Mouse (Mus musculus) hindbrain, embryonic 13.5 days (tissue): Measurements from ENCODE around the gene Tmem221. TPM values are rescaled to one million over a fixed set of nuclear protein-coding genes. Genes with fewer than 3 reads are reported as not detected.

Experiments used
- ATAC-seq: fragments of 200-750 bp; cut with Nextera tagmentation; 2 replicates; pipeline ENCODE4 v1.8.0; 2017; ENCODE audit warnings: moderate TSS enrichment; ENCODE audit not compliant: low FRiP score
- H3K27ac ChIP-seq: fragments of 300-500 bp; sonication (generic); 2 replicates; pipeline ENCODE4 v1.5.1; 2015; ENCODE audit warnings: inconsistent platforms, mild to moderate bottlenecking, moderate library complexity
- H3K27me3 ChIP-seq: fragments of 300-500 bp; sonication (generic); 2 replicates; pipeline ENCODE4 v1.6.1; 2015; ENCODE audit warnings: mild to moderate bottlenecking, inconsistent platforms
- H3K36me3 ChIP-seq: fragments of 300-500 bp; sonication (generic); 2 replicates; pipeline ENCODE4 v1.6.1; 2015; ENCODE audit warnings: mild to moderate bottlenecking, inconsistent platforms
- H3K4me1 ChIP-seq: fragments of 300-500 bp; sonication (generic); replicated peaks from 2 replicates; pipeline ENCODE4 v1.6.1; 2015; ENCODE audit warnings: inconsistent platforms
- H3K4me2 ChIP-seq: fragments of 300-500 bp; sonication (generic); 2 replicates; pipeline ENCODE4 v1.6.1; 2015; ENCODE audit warnings: inconsistent platforms, mild to moderate bottlenecking, moderate library complexity
- H3K4me3 ChIP-seq: fragments of 300-500 bp; sonication (generic); 2 replicates; pipeline ENCODE4 v1.5.1; 2015; ENCODE audit warnings: mild to moderate bottlenecking, inconsistent platforms
- H3K9ac ChIP-seq: fragments of 300-500 bp; sonication (generic); 2 replicates; pipeline ENCODE4 v1.6.1; 2015; ENCODE audit warnings: mild to moderate bottlenecking, inconsistent platforms
- H3K9me3 ChIP-seq: fragments of 300-500 bp; sonication (generic); 2 replicates; pipeline ENCODE4 v1.6.1; 2016; ENCODE audit warnings: inconsistent platforms
- WGBS: fragments of 180-500 bp; shearing (Covaris S2); methylation state at CpG from one replicate; pipeline ENCODE4 v1.1.7; 2015; 5-methylcytosine and 5-hydroxymethylcytosine counted together
- polyA plus RNA-seq: library from polyadenylated mRNA; unstranded; fragments of >200 nt; fragmentation: Nextera tagmentation; extraction: Ambion mirVana; gene quantifications from 2 replicates; pipeline ENCODE4 v1.2.1, GENCODE M21; 2015

Gene Tmem221
- polyA plus RNA-seq, 1 experiment from 2014 or later, result 0.19 TPM

DNA sequence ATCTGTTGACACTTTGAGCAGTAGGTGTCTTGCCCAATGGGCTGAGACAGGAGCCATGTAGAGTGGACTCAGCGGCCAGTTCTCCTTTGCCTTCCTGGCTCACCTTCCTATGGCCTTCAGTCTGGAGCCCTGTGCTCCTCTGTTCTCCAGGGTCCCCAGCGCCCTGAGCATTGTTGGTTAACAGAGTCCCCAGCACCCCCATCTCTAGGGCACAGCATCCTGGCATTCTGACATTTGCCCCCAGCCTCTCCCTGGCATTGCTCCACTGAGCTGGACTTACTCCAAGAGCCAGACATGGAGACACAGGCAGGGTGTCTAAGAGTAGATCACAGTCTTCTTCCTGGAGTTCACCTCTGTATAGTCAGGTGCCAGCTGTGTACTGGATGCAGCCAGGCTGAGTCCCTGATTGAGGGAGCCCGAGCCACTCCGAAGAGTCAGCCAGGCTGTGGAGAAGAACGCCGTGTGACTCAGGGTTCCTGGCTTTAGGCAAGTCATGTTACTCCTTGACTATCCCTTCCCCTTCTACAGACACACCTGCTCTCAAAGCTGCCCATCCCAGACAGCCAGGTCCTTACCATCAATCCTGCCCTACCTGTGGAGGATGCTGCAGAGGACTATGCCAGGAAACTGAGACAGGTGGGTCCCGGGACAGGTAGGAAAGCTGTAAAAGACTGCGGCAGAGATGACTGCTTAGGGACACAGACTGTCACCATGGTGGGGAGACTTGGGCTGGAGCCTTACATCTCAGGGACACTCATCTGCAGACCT is 35.1 kb upstream of the Tmem221 start:
- Histone ChIP-seq H3K9ac (peak overlapping the region; percentile 96), H3K4me3 (no peak overlapping the region; the same call in 1 of the 2 replicates)

DNA sequence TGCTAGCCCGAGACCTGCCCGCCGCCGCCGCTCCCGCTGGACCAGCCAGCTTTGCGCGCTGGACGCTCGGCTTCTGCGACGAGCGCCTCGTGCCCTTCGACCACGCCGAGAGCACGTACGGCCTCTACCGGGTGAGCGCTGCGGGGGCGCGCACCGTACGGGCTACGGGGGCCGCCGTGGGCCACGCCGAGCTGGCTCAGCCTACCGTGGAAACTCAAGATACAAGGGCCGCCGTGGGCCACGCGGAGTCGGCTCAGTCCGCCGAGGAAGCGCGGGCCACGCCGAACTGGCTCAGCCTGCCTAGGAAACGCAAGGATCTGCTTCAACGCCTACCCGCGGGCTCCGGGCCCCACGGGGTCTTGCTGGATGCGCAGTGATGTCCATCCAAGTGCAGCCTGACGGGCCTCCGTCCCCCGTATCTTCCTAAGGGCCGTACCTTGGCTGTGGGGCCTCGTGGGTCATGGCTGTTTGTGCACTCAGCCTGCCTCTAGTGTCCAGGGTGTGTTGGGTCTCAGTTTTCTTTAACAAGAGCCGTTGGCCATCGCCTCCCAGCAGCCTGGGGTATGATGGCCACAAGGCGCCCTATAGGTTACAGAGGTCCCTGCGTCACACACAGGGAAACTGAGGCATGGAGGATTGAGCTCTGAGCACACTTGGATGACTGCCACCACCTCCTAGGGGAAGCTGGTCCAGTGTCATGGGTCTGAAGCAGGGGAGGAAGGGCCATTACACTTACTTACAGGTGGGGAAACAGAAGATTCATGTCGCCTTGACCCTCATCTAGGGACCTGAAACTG is 33.9 kb upstream of the Tmem221 start:
- Histone ChIP-seq H3K27ac (peak overlapping the region; percentile 99), H3K4me3 (peak overlapping the region; percentile 66), H3K9me3 (no peaks in the 10 kb centered on the region), H3K9ac (peak overlapping the region; percentile 96), H3K27me3 (no peaks in the 10 kb centered on the region), H3K36me3 (peaks cover 16% of the 10 kb centered on the region; the same call in 1 of the 2 replicates), H3K4me1 (peaks cover 45% of the 10 kb centered on the region), H3K4me2 (peak overlapping the region; percentile 85)
- 5% methylated on average over 60 of the region's 60 CpGs for WGBS
- ATAC-seq, result peak; percentile 76

More for the DNA sequence above, 35.1 kb upstream of the Tmem221 start:
- H3K4me1 ChIP-seq, result peaks cover 45% of the 10 kb centered on the region
- WGBS, result 93% methylated on average over 8 of the region's 8 CpGs
- H3K27me3 ChIP-seq, result no peaks in the 10 kb centered on the region
- H3K36me3 ChIP-seq, result peaks cover 13% of the 10 kb centered on the region; the same call in 1 of the 2 replicates
- ATAC-seq, result no peak
- H3K9me3 ChIP-seq, result no peaks in the 10 kb centered on the region
- peak overlapping the region; percentile 85 for H3K4me2 ChIP-seq
- peak overlapping the region; percentile 99; the same call in 1 of the 2 replicates for H3K27ac ChIP-seq

DNA sequence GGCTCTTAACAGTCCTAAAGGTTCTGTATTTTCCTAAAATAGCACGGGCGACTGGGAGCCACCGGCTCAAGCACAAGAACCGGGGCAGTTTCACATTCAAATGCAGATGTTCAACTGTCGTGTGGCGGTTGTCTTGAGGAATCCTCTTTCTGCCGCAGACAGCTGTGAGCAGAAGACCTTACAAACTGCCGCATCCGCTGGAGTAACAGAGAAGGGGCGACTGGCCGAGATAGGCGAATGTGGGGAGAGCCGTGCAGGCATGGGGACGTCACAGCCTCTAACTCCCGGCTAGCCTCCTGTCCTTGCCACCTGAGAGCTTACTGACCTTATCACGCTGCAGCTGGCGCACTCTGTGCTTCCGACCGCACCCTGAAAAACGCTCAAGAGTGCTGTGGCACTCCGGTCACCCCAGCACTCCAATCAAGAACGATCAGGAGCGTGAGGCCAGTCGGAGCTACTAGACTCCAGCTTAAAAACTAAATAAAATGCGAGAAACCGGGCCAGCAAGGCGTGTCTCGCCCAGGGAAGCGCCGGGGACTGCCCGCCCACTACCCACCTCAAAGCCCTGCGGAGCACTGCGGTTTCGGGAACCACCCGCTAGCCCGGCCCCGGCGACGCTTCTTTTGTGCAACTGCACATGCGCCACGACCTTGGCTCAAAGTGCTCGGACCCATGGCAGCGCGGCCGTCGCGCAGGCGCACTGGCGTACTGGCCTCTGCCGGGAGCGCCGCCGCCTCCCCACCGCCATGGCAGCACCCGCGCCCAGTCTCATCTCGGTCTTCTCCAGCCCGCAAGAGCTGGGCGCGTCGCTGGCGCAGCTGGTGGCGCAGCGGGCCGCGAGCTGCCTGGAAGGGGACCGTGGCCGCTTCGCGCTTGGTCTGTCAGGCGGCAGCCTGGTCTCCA is 33.1 kb upstream of the Tmem221 start, which contains the start of gene Pgls:
Pgls (plus strand) TSS at position 706 of the 903 bp plus-strand sequence.
- Histone ChIP-seq H3K4me2 (peak within 1 kb of the TSS; percentile 85), H3K9ac (peak within 1 kb of the TSS; percentile 96), H3K4me3 (peak within 1 kb of the TSS; percentile 66), H3K9me3 (no peaks in the 10 kb centered on the region), H3K27me3 (no peaks in the 10 kb centered on the region), H3K27ac (peak within 1 kb of the TSS; percentile 99), H3K4me1 (peaks cover 40% of the 10 kb centered on the region), H3K36me3 (peaks cover 24% of the 10 kb centered on the region)
- ATAC-seq, result peak; percentile 83
- under 1% methylated on average over 71 of the region's 71 CpGs for WGBS

DNA sequence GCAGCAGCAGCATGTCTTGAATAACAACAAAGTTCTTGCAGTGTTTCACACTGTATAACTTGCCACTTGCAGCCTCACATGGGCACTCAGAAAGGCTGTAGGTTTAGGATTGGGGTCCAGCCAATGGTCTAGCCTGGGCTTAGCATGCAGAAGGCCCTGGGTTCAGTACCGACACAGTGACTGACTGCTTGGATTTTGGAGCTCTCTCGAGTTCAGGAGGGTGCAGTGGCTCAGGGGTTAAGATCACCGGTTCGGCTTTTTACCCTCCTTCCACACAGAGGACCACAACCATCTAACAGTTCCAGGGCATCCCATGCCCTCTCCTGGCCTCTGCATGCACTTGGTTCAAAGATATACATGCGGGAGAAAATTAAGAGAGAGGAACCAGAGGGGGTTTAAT is 32.3 kb upstream of the Tmem221 start:
- no peaks in the 10 kb centered on the region for H3K9me3 ChIP-seq
- H3K27ac ChIP-seq, result peak overlapping the region; percentile 99
- H3K36me3 ChIP-seq, result peaks cover 29% of the 10 kb centered on the region
- H3K4me1 ChIP-seq, result peaks cover 34% of the 10 kb centered on the region
- no peaks in the 10 kb centered on the region for H3K27me3 ChIP-seq
- H3K4me2 ChIP-seq, result peak overlapping the region; percentile 85
- peak overlapping the region; percentile 66 for H3K4me3 ChIP-seq
- peak overlapping the region; percentile 96 for H3K9ac ChIP-seq
- no peak for ATAC-seq
- 26% methylated on average over 5 of the region's 5 CpGs for WGBS

DNA sequence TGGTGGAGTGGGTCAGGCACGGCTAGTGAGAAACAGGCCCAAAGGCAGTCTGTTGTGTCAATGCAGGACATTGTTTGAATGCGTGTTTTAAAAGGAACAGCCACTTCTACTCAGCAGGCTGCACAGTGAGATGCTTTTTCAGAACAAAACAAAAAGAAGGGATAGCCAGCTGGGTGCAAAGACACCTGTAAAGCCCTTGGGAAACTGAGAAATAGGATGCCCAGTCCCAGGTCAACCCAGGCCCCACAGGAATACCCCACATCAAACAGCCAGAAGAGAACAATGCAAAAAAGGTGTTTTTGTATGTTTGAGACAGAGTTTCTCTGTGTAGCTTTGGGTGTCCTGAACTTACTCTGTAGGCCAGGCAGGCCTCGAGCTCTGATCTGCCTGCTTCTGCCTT is 30.1 kb upstream of the Tmem221 start:
- WGBS, result 74% methylated on average over 3 of the region's 3 CpGs
- ATAC-seq, result no peak
- H3K4me2 ChIP-seq, result no peak overlapping the region
- no peaks in the 10 kb centered on the region for H3K27me3 ChIP-seq
- H3K36me3 ChIP-seq, result peaks cover 39% of the 10 kb centered on the region
- no peak overlapping the region for H3K27ac ChIP-seq
- H3K4me1 ChIP-seq, result peaks cover 25% of the 10 kb centered on the region
- H3K9ac ChIP-seq, result no peak overlapping the region
- H3K9me3 ChIP-seq, result no peaks in the 10 kb centered on the region
- no peak overlapping the region for H3K4me3 ChIP-seq

DNA sequence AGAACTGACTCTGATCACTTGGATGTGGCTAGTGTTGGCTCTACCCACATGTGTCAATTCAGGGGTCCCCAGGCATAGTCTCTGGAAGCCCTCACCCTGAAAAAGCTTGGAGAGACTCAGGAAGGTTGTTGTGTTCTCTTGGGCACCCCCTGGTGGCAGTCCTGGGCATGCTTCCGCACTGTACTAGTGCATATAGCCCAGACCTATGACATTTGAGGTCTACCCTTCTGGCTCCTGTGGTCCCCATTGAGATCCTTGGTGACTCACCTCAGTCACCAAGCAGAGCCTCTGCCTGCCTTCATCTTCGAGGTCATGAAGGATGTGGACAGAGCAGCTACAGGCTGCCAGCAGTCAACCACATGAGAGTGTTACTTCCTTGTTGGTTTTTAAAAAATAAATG is 28.2 kb upstream of the Tmem221 start:
- no peak for ATAC-seq
- WGBS, result 78% methylated on average over 2 of the region's 2 CpGs
- H3K4me1 ChIP-seq, result peaks cover 12% of the 10 kb centered on the region

DNA sequence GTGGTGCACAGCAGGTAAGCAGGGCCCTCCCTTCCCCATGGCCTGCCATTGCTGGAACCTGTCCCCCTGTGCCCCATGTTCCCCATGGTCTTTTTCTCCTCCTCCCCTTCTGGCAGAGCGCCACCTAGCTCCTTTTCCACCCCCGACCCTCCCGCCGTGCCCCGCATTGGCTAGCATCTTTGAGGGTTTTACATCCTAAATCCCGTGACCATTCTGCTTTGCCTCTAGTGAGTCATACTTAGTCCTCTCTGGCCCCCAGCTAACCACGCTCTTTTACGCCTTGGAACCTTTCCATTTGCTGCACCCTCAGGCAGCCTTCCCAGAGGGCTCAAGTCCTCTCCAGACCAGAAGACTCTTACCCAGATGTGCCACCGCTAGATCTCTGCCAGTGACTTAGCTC is 21.5 kb upstream of the Tmem221 start:
- no peak overlapping the region for H3K27ac ChIP-seq
- H3K4me1 ChIP-seq, result peaks cover 13% of the 10 kb centered on the region
- H3K9ac ChIP-seq, result no peak overlapping the region
- no peak overlapping the region for H3K4me3 ChIP-seq
- no peak overlapping the region for H3K4me2 ChIP-seq
- peaks cover 13% of the 10 kb centered on the region; the same call in 1 of the 2 replicates for H3K27me3 ChIP-seq
- WGBS, result 26% methylated on average over 9 of the region's 9 CpGs
- H3K36me3 ChIP-seq, result peaks cover 44% of the 10 kb centered on the region
- H3K9me3 ChIP-seq, result no peaks in the 10 kb centered on the region
- peak; percentile 46; the same call in 1 of the 2 replicates for ATAC-seq

More for the DNA sequence above, 28.2 kb upstream of the Tmem221 start:
- Histone ChIP-seq H3K4me3 (no peak overlapping the region), H3K36me3 (peaks cover 44% of the 10 kb centered on the region), H3K9me3 (no peaks in the 10 kb centered on the region), H3K4me2 (no peak overlapping the region), H3K27ac (no peak overlapping the region), H3K27me3 (no peaks in the 10 kb centered on the region), H3K9ac (no peak overlapping the region)

DNA sequence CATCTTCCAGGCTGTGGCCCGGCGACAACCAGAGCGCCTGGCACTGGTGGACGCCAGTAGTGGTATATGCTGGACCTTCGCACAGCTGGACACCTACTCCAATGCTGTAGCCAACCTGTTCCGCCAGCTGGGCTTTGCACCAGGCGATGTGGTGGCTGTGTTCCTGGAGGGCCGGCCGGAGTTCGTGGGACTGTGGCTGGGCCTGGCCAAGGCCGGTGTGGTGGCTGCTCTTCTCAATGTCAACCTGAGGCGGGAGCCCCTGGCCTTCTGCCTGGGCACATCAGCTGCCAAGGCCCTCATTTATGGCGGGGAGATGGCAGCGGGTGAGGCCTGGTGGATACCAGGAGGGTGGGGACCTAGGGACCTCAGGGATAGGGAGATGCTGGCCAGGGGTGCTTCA is 20.8 kb upstream of the Tmem221 start:
- H3K27ac ChIP-seq, result peak overlapping the region; percentile 35; the same call in 1 of the 2 replicates
- H3K9me3 ChIP-seq, result no peaks in the 10 kb centered on the region
- peaks cover 37% of the 10 kb centered on the region for H3K36me3 ChIP-seq
- H3K4me1 ChIP-seq, result peaks cover 15% of the 10 kb centered on the region
- no peak overlapping the region for H3K4me3 ChIP-seq
- ATAC-seq, result 0 out of 2 replicates have a peak, but pooled peaks have one; percentile 11
- no peak overlapping the region for H3K4me2 ChIP-seq
- H3K27me3 ChIP-seq, result peaks cover 13% of the 10 kb centered on the region; the same call in 1 of the 2 replicates
- WGBS, result 86% methylated on average over 14 of the region's 14 CpGs
- H3K9ac ChIP-seq, result no peak overlapping the region

DNA sequence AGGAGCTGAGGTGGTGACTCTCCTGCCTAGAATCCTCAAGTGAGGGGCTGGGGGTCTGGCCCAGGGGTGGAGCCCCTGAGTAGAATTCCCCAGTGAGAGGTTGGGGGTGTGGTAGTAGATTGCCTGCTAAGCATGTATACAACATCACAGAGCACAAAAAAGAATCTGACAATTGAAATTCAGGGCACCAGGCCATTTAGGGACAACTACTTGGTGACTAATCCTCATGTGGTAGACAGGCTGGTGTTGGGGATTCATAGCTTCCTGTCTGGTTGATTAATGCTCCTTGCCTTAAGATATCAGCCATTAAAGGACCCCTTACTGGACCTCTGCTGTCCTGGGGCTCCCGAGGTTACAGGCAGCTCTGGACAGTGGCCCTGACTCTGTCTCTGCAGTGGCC is 20.3 kb upstream of the Tmem221 start:
- 89% methylated on average over 1 of the region's 1 CpGs for WGBS
- Histone ChIP-seq H3K27ac (peak overlapping the region; percentile 35; the same call in 1 of the 2 replicates), H3K9me3 (no peaks in the 10 kb centered on the region), H3K9ac (no peak overlapping the region), H3K4me2 (no peak overlapping the region), H3K27me3 (peaks cover 13% of the 10 kb centered on the region; the same call in 1 of the 2 replicates), H3K36me3 (peaks cover 32% of the 10 kb centered on the region), H3K4me3 (no peak overlapping the region), H3K4me1 (peaks cover 19% of the 10 kb centered on the region)
- ATAC-seq, result no peak

DNA sequence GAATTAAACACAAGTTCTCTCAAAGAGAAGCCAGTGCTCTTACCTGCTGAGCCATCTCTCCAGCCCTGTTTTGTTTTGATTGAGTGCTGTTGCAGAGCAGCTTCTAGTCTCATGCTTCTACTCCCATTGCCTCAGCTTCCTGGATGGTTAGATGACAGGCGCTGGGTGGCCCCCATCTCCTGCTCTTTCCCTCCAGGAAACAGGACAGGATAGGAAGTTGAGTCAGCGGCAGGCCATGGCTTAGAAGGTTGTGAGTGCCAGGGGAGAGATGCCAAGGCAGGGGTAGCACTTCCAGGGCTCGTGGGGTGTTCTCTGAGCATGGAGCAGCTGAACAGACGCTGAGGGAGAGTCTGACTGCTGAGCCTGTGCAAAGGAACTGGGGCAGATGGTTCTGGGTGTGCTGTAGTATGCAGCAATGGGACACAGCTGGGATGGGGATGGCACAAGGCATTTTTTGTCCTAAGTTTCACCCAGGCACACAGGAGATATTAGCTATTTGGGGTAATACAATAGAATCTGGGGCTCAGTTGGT is 19.3 kb upstream of the Tmem221 start:
- H3K9ac ChIP-seq, result no peak overlapping the region
- H3K4me2 ChIP-seq, result no peak overlapping the region
- WGBS, result 73% methylated on average over 4 of the region's 4 CpGs
- H3K27me3 ChIP-seq, result peaks cover 13% of the 10 kb centered on the region; the same call in 1 of the 2 replicates
- no peak overlapping the region for H3K27ac ChIP-seq
- H3K4me3 ChIP-seq, result no peak overlapping the region
- peaks cover 23% of the 10 kb centered on the region for H3K4me1 ChIP-seq
- H3K36me3 ChIP-seq, result peaks cover 27% of the 10 kb centered on the region
- no peak for ATAC-seq
- no peaks in the 10 kb centered on the region for H3K9me3 ChIP-seq

DNA sequence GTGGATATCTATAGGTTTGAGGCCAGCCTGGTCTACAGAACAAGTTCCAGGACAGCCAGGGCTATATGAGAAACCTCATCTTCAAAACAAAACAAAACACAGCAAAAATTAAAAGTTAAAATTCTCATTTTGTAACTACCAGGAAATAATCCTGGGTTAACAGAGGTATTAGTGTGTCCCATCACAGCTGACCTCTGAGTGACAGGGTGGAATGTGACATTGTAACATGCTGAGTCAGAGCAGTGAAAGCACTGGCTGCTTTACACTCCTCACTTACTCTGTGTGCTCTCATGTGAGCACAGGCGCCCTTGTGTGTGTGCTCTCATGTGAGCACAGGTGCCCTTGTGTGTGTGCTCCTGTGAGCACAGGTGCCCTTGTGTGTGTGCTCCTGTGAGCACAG is 16.3 kb upstream of the Tmem221 start:
- WGBS, result 75% methylated on average over 1 of the region's 1 CpGs
- Histone ChIP-seq H3K27ac (no peak overlapping the region), H3K4me2 (no peak overlapping the region), H3K27me3 (peaks cover 9% of the 10 kb centered on the region; the same call in 1 of the 2 replicates), H3K4me1 (peaks cover 41% of the 10 kb centered on the region), H3K4me3 (no peak overlapping the region), H3K9me3 (no peaks in the 10 kb centered on the region), H3K9ac (no peak overlapping the region), H3K36me3 (peaks cover 6% of the 10 kb centered on the region; the same call in 1 of the 2 replicates)
- no peak for ATAC-seq
